Mouse (Mus musculus) neural tube, embryonic 15.5 days (tissue): ENCODE measurements around the gene Ubap2l. TPM values are rescaled to one million over a fixed set of nuclear protein-coding genes. Genes with fewer than 3 reads are reported as not detected.

ENCODE experiments used
- ATAC-seq: fragments of 200-750 bp; cut with Nextera tagmentation; 2 replicates; pipeline ENCODE4 v1.8.0; 2017; ENCODE audit warnings: mild to moderate bottlenecking, moderate TSS enrichment, moderate library complexity; ENCODE audit not compliant: low FRiP score
- H3K27ac ChIP-seq: fragments of 300-500 bp; sonication (generic); replicated peaks from 2 replicates; pipeline ENCODE4 v1.5.1; 2015; ENCODE audit warnings: mild to moderate bottlenecking, inconsistent platforms
- H3K27me3 ChIP-seq: fragments of 300-500 bp; sonication (generic); replicated peaks from 2 replicates; pipeline ENCODE4 v1.6.1; 2015; ENCODE audit warnings: inconsistent platforms
- H3K36me3 ChIP-seq: fragments of 300-500 bp; sonication (generic); 2 replicates; pipeline ENCODE4 v1.6.1; 2015; ENCODE audit warnings: inconsistent platforms
- H3K4me1 ChIP-seq: fragments of 300-500 bp; sonication (generic); 2 replicates; pipeline ENCODE4 v1.6.1; 2015; ENCODE audit warnings: inconsistent platforms
- H3K4me2 ChIP-seq: fragments of 300-500 bp; sonication (generic); 2 replicates; pipeline ENCODE4 v1.6.1; 2015; ENCODE audit warnings: inconsistent platforms, mild to moderate bottlenecking, moderate library complexity
- H3K4me3 ChIP-seq: fragments of 300-500 bp; sonication (generic); replicated peaks from 2 replicates; pipeline ENCODE4 v1.5.1; 2015; ENCODE audit warnings: mild to moderate bottlenecking, inconsistent platforms
- H3K9ac ChIP-seq: fragments of 300-500 bp; sonication (generic); replicated peaks from 2 replicates; pipeline ENCODE4 v1.6.1; 2015; ENCODE audit warnings: mild to moderate bottlenecking, inconsistent platforms
- H3K9me3 ChIP-seq: fragments of 300-500 bp; sonication (generic); replicated peaks from 2 replicates; pipeline ENCODE4 v1.6.1; 2016; ENCODE audit warnings: inconsistent platforms
- WGBS: fragments of 180-500 bp; shearing (Covaris S2); methylation state at CpG from one replicate; pipeline ENCODE4 v1.1.7; 2015; ENCODE audit warnings: mixed read lengths; 5-methylcytosine and 5-hydroxymethylcytosine counted together
- polyA plus RNA-seq: library from polyadenylated mRNA; unstranded; fragments of >200 nt; fragmentation: Nextera tagmentation; extraction: Ambion mirVana; gene quantifications from 2 replicates; pipeline ENCODE4 v1.2.1, GENCODE M21; 2015

Ubap2l gene
- polyA plus RNA-seq, 1 experiment from 2014 or later = 122 TPM

- Histone ChIP-seq H3K9me3 (no peaks in the 10 kb centered on the region), H3K27me3 (no peaks in the 10 kb centered on the region), H3K9ac (peak within 1 kb of the TSS; percentile 73), H3K4me2 (peak within 1 kb of the TSS; percentile 93), H3K4me1 (peaks cover 26% of the 10 kb centered on the region), H3K36me3 (peaks cover 46% of the 10 kb centered on the region), H3K27ac (peak within 1 kb of the TSS; percentile 91), H3K4me3 (peak within 1 kb of the TSS; percentile 76)
- peak; percentile 93 for ATAC-seq
- under 1% methylated on average over 26 of the region's 26 CpGs for WGBS
These were observed 53.8 kb downstream of the Ubap2l start, which contains the start of gene Hax1 for GRCm38 (mm10) chr3:89998612-89999054. Gene Hax1, minus strand, starts transcription at chr3:89998780.

GRCm38 (mm10) chr3:89997791-89998495, 54.5 kb downstream of the Ubap2l start:
- 12% methylated on average over 23 of the region's 23 CpGs for WGBS

DNA sequence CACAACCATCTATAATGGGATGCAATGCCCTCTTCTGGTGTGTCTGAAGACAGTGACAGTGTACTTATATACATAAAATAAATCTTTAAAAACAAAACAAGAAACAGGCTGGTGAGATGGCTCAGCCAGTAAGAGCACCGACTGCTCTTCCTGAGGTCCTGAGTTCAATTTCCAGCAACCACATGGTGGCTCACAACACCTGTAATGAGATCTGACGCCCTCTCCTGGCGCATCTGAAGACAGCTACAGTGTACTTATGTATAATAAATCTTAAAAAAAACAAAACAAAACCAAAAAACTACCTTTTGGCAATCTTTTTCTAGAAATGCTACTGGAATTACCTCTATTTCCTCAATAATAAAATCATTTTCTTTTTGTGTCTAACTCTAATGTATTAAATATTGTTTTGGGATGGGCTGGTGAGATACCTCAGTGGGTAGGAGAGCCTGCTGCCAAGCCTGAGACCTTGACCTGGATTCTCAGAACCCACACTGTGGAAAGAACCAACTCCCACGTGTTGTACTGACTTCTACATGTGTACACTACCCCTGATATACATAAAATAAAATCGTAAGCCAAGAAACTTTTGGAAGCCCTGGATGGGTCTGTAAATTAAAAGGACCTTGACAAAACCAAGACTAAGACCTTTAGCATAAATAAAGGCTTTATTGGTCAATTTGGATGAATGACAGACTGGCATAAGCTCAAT, 57.5 kb downstream of the Ubap2l start:
- Histone ChIP-seq H3K36me3 (peaks cover 20% of the 10 kb centered on the region), H3K9me3 (no peaks in the 10 kb centered on the region), H3K4me2 (no peak overlapping the region), H3K9ac (no peak overlapping the region), H3K4me3 (no peak overlapping the region), H3K27me3 (no peaks in the 10 kb centered on the region), H3K4me1 (peaks cover 26% of the 10 kb centered on the region), H3K27ac (no peak overlapping the region)
- no peak for ATAC-seq
- 95% methylated on average over 5 of the region's 5 CpGs for WGBS

More at GRCm38 (mm10) chr3:89997791-89998495, 54.5 kb downstream of the Ubap2l start:
- peak; percentile 46 for ATAC-seq
- peaks cover 44% of the 10 kb centered on the region for H3K36me3 ChIP-seq
- H3K9me3 ChIP-seq = no peaks in the 10 kb centered on the region
- peak overlapping the region; percentile 91 for H3K27ac ChIP-seq
- peak overlapping the region; percentile 73 for H3K9ac ChIP-seq
- peaks cover 26% of the 10 kb centered on the region for H3K4me1 ChIP-seq
- H3K4me3 ChIP-seq = peak overlapping the region; percentile 76
- H3K27me3 ChIP-seq = no peaks in the 10 kb centered on the region
- H3K4me2 ChIP-seq = peak overlapping the region; percentile 93

DNA sequence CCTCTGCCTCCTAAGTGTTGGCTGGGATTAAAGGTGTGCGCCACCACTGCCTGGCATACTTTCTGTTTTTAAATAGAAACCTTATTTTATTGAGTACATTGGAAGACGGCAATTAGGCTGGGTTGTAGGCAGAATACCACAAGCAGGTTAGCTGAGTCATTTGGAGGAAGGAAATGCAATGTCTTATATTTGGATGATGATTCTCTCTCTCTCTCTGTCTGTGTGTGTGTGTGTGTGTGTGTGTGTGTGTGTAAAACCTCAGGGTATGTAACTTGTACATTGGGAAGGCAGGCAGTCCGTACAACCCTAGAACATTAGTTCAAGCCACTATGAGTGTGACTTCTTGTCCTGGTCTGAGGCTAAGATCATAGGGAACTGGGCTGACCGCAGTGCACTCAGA, 64.6 kb downstream of the Ubap2l start:
- Histone ChIP-seq H3K9me3 (no peaks in the 10 kb centered on the region), H3K27me3 (no peaks in the 10 kb centered on the region), H3K27ac (no peak overlapping the region), H3K9ac (no peak overlapping the region), H3K4me1 (no peaks in the 10 kb centered on the region), H3K4me2 (no peak overlapping the region), H3K4me3 (no peak overlapping the region), H3K36me3 (no peaks in the 10 kb centered on the region)
- ATAC-seq = no peak
- 94% methylated on average over 4 of the region's 4 CpGs for WGBS

- H3K4me2 ChIP-seq = no peak overlapping the region
- WGBS = 55% methylated on average over 3 of the region's 3 CpGs
These were observed 65.2 kb downstream of the Ubap2l start for GRCm38 (mm10) chr3:89987211-89987610.

GRCm38 (mm10) chr3:89982426-89982825, 70.0 kb downstream of the Ubap2l start:
- Histone ChIP-seq H3K27ac (no peak overlapping the region), H3K9me3 (no peaks in the 10 kb centered on the region), H3K4me1 (no peaks in the 10 kb centered on the region), H3K36me3 (no peaks in the 10 kb centered on the region), H3K4me2 (no peak overlapping the region), H3K27me3 (no peaks in the 10 kb centered on the region), H3K9ac (no peak overlapping the region), H3K4me3 (no peak overlapping the region)
- 75% methylated on average over 5 of the region's 5 CpGs for WGBS
- no peak for ATAC-seq

More at GRCm38 (mm10) chr3:89987211-89987610, 65.2 kb downstream of the Ubap2l start:
- Histone ChIP-seq H3K4me3 (no peak overlapping the region), H3K9ac (no peak overlapping the region), H3K9me3 (no peaks in the 10 kb centered on the region), H3K36me3 (no peaks in the 10 kb centered on the region), H3K27ac (no peak overlapping the region), H3K4me1 (no peaks in the 10 kb centered on the region), H3K27me3 (no peaks in the 10 kb centered on the region)
- ATAC-seq = no peak

DNA sequence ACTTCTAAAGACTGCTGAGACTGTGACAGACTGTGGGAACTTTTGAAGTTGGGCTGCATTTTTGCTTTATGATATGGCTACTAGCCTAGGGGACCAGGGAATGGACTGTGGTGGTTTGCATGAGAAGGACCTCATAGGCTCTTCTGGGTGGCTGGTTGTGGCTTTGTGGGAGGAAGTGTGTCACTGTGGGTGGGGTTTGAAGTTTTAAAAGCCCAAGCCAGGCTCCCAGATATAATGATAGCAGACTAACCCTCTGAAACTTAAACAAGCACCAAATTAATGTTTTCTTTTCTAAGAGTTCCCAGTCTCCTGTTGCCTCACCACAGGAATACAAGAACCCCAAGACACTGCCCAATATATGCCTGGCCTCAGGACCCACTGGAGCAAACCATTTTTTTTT, 75.6 kb downstream of the Ubap2l start:
- ATAC-seq = no peak
- Histone ChIP-seq H3K27me3 (no peaks in the 10 kb centered on the region), H3K4me3 (no peak overlapping the region), H3K9ac (no peak overlapping the region), H3K4me2 (no peak overlapping the region), H3K9me3 (no peaks in the 10 kb centered on the region), H3K27ac (no peak overlapping the region), H3K4me1 (no peaks in the 10 kb centered on the region), H3K36me3 (no peaks in the 10 kb centered on the region)

GRCm38 (mm10) chr3:89968509-89968908, 83.9 kb downstream of the Ubap2l start:
- Histone ChIP-seq H3K27ac (no peak overlapping the region), H3K9ac (no peak overlapping the region), H3K4me1 (peaks cover 20% of the 10 kb centered on the region), H3K4me2 (no peak overlapping the region), H3K36me3 (no peaks in the 10 kb centered on the region), H3K9me3 (no peaks in the 10 kb centered on the region), H3K27me3 (no peaks in the 10 kb centered on the region), H3K4me3 (no peak overlapping the region)
- 67% methylated on average over 7 of the region's 7 CpGs for WGBS
- ATAC-seq = no peak

DNA sequence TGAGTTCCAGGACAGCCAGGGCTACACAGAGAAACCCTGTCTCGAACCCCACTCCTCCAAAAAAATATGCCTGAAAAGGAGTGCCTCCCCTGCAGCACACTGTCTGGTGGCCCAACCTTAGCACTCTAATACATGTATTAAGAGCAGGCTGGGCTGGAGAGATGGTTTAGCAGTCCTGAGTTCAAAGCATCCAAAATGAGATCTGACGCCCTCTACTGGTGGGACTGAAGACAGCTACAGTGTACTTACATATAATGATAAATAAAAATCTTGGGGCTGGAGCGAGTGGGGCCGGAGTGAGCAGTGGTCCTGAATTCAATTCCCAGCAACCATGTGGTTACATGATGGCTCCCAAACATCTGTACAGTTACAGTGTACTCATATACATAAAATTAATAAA, 85.5 kb downstream of the Ubap2l start:
- WGBS = 76% methylated on average over 4 of the region's 4 CpGs
- Histone ChIP-seq H3K27ac (no peak overlapping the region), H3K4me2 (no peak overlapping the region), H3K4me1 (peaks cover 28% of the 10 kb centered on the region), H3K9me3 (no peaks in the 10 kb centered on the region), H3K27me3 (no peaks in the 10 kb centered on the region), H3K9ac (no peak overlapping the region), H3K36me3 (no peaks in the 10 kb centered on the region), H3K4me3 (no peak overlapping the region)
- ATAC-seq = no peak

GRCm38 (mm10) chr3:89965972-89966371, 86.5 kb downstream of the Ubap2l start:
- ATAC-seq = no peak
- 90% methylated on average over 5 of the region's 5 CpGs for WGBS
- no peaks in the 10 kb centered on the region for H3K9me3 ChIP-seq

DNA sequence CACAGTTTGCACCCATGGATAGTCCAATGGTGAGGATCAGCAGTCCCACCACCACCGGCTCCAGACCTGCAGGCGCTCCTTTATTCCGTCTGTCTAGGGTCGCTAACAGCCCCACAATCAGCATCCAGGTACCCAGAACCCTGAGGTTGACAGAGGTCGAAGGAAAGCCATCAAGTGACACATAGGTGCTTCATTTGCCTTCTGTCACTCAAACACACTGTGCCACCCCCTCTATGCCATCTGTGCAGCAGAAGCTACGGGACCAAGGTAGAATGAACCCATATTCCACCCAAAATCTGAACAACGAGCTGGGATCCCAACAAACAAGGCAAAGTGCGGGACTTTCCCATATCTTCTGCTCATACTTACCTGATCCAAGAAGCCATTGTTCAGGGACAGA, 86.9 kb downstream of the Ubap2l start:
- no peaks in the 10 kb centered on the region for H3K27me3 ChIP-seq
- no peaks in the 10 kb centered on the region for H3K36me3 ChIP-seq
- H3K4me2 ChIP-seq = no peak overlapping the region
- no peak overlapping the region for H3K4me3 ChIP-seq
- no peak for ATAC-seq
- H3K9me3 ChIP-seq = no peaks in the 10 kb centered on the region
- WGBS = 96% methylated on average over 8 of the region's 8 CpGs
- H3K27ac ChIP-seq = no peak overlapping the region
- no peak overlapping the region for H3K9ac ChIP-seq
- H3K4me1 ChIP-seq = peaks cover 42% of the 10 kb centered on the region

More at GRCm38 (mm10) chr3:89965972-89966371, 86.5 kb downstream of the Ubap2l start:
- H3K4me2 ChIP-seq = no peak overlapping the region
- peaks cover 38% of the 10 kb centered on the region for H3K4me1 ChIP-seq
- no peak overlapping the region for H3K9ac ChIP-seq
- H3K27ac ChIP-seq = no peak overlapping the region
- no peaks in the 10 kb centered on the region for H3K27me3 ChIP-seq
- H3K4me3 ChIP-seq = no peak overlapping the region
- H3K36me3 ChIP-seq = no peaks in the 10 kb centered on the region
